Mouse (Mus musculus) lung, embryonic 14.5 days (tissue): ENCODE results near the gene Lrba. TPM values are rescaled to one million over a fixed set of nuclear protein-coding genes. Genes with fewer than 3 reads are reported as not detected.

ENCODE experiments used
- ATAC-seq: fragments of 200-750 bp; cut with Nextera tagmentation; 2 replicates; pipeline ENCODE4 v1.8.0; 2017; ENCODE audit warnings: mild to moderate bottlenecking, moderate TSS enrichment, moderate library complexity; ENCODE audit not compliant: insufficient read depth
- DNase-seq: peaks from one replicate; pipeline ENCODE4 v3.0.0-alpha.2; 2015
- H3K27ac ChIP-seq: fragments of 300-500 bp; sonication (generic); 2 replicates; pipeline ENCODE4 v1.5.1; 2014; ENCODE audit warnings: low read depth, mild to moderate bottlenecking, moderate library complexity
- H3K27me3 ChIP-seq: fragments of 300-500 bp; sonication (generic); 2 replicates; pipeline ENCODE4 v1.6.1; 2014; ENCODE audit warnings: low read length, control low read depth; ENCODE audit not compliant: insufficient read depth
- H3K36me3 ChIP-seq: fragments of 300-500 bp; sonication (generic); 2 replicates; pipeline ENCODE4 v1.6.1; 2014; ENCODE audit warnings: control low read depth; ENCODE audit not compliant: insufficient read depth
- H3K4me1 ChIP-seq: fragments of 300-500 bp; sonication (generic); 2 replicates; pipeline ENCODE4 v1.6.1; 2014; ENCODE audit warnings: antibody characterized with exemption, control low read depth; ENCODE audit not compliant: insufficient read depth
- H3K4me2 ChIP-seq: fragments of 300-500 bp; sonication (generic); 2 replicates; pipeline ENCODE4 v1.6.1; 2014; ENCODE audit warnings: mild to moderate bottlenecking
- H3K4me3 ChIP-seq: fragments of 300-500 bp; sonication (generic); 2 replicates; pipeline ENCODE4 v1.5.1; 2014; ENCODE audit warnings: low read depth, low read length
- H3K9ac ChIP-seq: fragments of 300-500 bp; sonication (generic); 2 replicates; pipeline ENCODE4 v1.6.1; 2014
- H3K9me3 ChIP-seq: fragments of 300-500 bp; sonication (generic); 2 replicates; pipeline ENCODE4 v1.6.1; 2016; ENCODE audit warnings: low read depth, low read length, control low read depth
- CTCF ChIP-seq: IDR thresholded peaks from 2 replicates; pipeline ENCODE4 v1.5.1; 2016; ENCODE audit warnings: antibody characterized with exemption, low read depth
- WGBS: fragments of 180-500 bp; shearing (Covaris S2); extraction: QIAGEN DNeasy Blood & Tissue Kit; methylation state at CpG from one replicate; pipeline ENCODE4 v1.1.7; 2014; 5-methylcytosine and 5-hydroxymethylcytosine counted together
- polyA plus RNA-seq: library from polyadenylated mRNA; unstranded; fragments of >200 nt; fragmentation: Nextera tagmentation; extraction: Ambion mirVana; gene quantifications from 2 replicates; pipeline ENCODE4 v1.2.1, GENCODE M21; 2014

Gene Lrba
- polyA plus RNA-seq, 1 experiment from 2014 or later, result 5.5 TPM

DNA sequence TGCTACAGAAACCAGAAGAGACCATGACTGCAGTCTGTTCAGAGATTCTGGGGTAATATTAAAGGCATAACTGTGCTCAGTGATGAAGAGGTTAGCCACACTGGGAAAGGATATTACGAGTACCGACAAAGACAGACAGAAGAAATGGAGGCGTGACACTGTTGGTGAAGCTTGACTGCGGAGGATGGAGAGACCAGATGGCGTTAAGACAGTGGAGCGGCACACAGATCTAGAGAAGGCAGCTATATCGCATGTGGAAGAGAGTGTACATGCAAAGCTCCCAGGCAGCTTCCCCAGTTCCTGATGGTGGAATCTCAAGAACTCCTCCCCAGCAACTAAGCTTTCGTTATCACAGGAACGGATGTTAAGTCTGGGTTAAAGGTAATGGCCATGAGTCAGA, 579.8 kb downstream of the Lrba start:
- ATAC-seq, result no peak
- no peak for DNase-seq
- Histone ChIP-seq H3K4me3 (no peak overlapping the region), H3K4me1 (no peaks in the 10 kb centered on the region), H3K4me2 (no peak overlapping the region), H3K9me3 (no peaks in the 10 kb centered on the region), H3K9ac (no peak overlapping the region), H3K36me3 (no peaks in the 10 kb centered on the region), H3K27me3 (no peaks in the 10 kb centered on the region), H3K27ac (no peak overlapping the region)
- WGBS, result 85% methylated on average over 9 of the region's 9 CpGs
- TF ChIP-seq CTCF, result no peak

DNA sequence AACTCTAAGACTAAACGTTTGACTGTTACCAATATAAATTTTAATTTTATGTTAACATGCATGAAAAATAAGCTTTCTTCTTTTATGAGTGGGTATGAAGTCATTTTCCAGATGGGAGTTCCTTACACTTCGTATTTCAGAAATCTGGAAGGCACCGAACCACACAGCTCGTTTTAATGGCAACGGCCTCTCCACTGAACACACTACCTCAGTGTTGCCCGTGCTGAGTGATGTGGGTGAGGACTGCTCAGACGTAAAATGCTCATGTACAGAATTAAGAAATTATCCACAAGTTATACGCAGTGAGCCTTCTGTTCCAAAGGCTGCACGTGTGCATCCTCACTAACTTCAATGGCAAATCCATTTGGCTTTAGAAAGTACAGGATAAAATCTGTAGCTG, 582.4 kb downstream of the Lrba start:
- WGBS, result 88% methylated on average over 9 of the region's 9 CpGs
- Histone ChIP-seq H3K27me3 (no peaks in the 10 kb centered on the region), H3K9ac (no peak overlapping the region), H3K9me3 (no peaks in the 10 kb centered on the region), H3K4me2 (no peak overlapping the region), H3K36me3 (no peaks in the 10 kb centered on the region), H3K27ac (no peak overlapping the region), H3K4me1 (no peaks in the 10 kb centered on the region), H3K4me3 (no peak overlapping the region)
- TF ChIP-seq CTCF, result no peak
- ATAC-seq (no peak), DNase-seq (no peak)

DNA sequence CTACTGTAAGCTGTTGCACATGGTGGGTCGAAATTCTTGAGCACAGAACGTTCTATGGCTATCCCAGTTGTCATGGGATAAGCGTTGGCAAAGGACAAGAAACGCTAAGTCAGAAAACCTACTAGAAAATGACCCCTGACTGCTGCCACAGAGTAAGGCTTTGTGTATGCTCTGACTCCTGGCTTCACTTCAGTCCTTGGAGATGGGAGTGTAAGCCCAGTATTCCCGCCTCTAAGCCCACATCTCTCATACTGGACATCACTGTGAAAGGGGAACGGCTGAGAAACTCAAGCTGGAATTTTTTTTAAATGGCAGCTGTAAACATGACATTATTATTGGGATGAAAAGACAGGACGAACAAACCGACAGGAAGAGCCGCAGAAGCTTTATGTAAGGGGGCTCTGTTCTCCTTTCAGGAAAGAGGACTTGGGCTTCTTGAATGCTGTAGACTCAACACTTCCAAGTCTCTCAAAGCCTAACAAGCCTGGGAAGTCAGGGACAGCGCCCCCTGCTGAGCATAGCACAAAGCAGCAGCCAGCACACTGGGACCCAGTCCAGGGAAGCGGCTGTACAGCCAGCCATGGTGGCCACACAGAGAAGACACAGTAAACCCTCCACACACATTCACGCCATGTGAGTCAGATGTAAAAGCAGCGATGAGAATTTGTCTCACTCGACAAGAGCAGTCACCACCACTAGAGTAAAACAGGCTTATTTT, 583.4 kb downstream of the Lrba start:
- Histone ChIP-seq H3K9me3 (no peaks in the 10 kb centered on the region), H3K4me2 (no peak overlapping the region), H3K27ac (no peak overlapping the region), H3K36me3 (no peaks in the 10 kb centered on the region), H3K4me1 (no peaks in the 10 kb centered on the region), H3K27me3 (no peaks in the 10 kb centered on the region), H3K9ac (no peak overlapping the region), H3K4me3 (no peak overlapping the region)
- DNase-seq, result peak; percentile 65
- no peak for ATAC-seq
- WGBS, result 69% methylated on average over 14 of the region's 14 CpGs
- TF ChIP-seq CTCF, result peak; percentile 64

DNA sequence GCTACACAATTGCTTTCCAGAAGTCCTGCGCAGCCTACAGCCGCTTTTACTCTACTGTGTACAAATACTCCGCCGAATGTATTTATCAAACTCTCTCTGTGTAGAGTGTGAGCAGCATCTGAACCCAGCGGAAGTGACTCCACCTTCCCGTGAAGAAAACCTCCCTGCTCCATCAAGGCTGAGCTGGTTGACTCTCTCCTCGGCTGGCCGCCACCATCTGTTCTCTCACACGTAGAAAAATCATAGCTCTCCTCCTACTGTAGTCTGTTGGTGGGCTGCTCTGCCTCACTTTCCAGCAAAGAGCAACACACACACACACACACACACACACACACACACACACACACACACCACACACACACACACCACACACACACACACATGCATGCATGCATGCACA, 584.7 kb downstream of the Lrba start:
- Histone ChIP-seq H3K4me1 (no peaks in the 10 kb centered on the region), H3K27me3 (no peaks in the 10 kb centered on the region), H3K27ac (peak overlapping the region; percentile 55), H3K36me3 (no peaks in the 10 kb centered on the region), H3K4me3 (no peak overlapping the region), H3K4me2 (no peak overlapping the region), H3K9me3 (no peaks in the 10 kb centered on the region), H3K9ac (no peak overlapping the region)
- ATAC-seq (peak; percentile 15; the same call in 1 of the 2 replicates), DNase-seq (peak; percentile 41)
- no peak for TF ChIP-seq CTCF
- 61% methylated on average over 9 of the region's 9 CpGs for WGBS

DNA sequence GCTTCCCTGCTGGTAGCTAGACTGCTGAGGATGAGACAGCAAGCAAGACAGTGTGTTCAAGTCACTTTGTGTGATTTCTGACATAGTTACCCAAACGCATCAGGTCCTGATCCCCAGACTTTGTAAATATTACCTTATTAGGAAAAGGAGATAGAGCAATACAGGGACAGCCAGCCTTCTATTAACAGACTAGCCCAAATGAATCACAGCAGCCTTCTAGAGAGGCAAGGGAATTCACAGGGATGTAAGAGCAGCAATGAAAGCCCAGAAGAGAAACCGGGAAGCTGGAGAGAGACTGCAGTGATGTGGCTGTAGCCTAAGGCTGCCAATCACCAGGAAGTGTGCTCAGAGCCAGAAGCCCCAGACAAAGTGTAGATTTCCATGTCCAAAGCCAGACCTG, 585.2 kb downstream of the Lrba start:
- no peaks in the 10 kb centered on the region for H3K9me3 ChIP-seq
- no peak overlapping the region for H3K4me2 ChIP-seq
- DNase-seq (peak; percentile 33), ATAC-seq (peak; percentile 31; the same call in 1 of the 2 replicates)
- no peaks in the 10 kb centered on the region for H3K4me1 ChIP-seq
- H3K4me3 ChIP-seq, result no peak overlapping the region
- H3K36me3 ChIP-seq, result no peaks in the 10 kb centered on the region
- WGBS, result 36% methylated on average over 2 of the region's 2 CpGs
- peak overlapping the region; percentile 55 for H3K27ac ChIP-seq
- no peak for TF ChIP-seq CTCF
- no peaks in the 10 kb centered on the region for H3K27me3 ChIP-seq
- H3K9ac ChIP-seq, result no peak overlapping the region

DNA sequence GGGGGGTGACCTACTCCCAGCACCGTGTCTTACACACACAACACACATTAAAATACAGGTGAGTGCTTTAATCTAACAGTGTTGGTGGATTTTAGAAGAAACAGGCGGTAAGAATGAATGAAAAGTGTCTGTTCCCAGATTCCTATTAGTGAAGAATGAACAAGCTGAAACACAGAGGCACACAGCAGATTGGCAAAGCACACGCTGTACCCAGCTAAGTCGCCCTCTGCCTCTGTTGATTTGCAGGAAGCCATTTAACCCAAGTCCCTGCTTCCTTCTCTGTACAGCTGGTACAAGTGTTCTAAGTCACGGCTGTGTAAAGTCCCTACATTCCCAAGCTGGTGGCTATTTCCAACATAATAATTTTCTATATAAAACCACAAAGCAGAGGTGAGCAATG, 586.4 kb downstream of the Lrba start:
- Histone ChIP-seq H3K36me3 (no peaks in the 10 kb centered on the region), H3K27me3 (no peaks in the 10 kb centered on the region), H3K27ac (no peak overlapping the region), H3K9me3 (no peaks in the 10 kb centered on the region), H3K4me3 (no peak overlapping the region), H3K4me2 (no peak overlapping the region), H3K9ac (no peak overlapping the region), H3K4me1 (no peaks in the 10 kb centered on the region)
- TF ChIP-seq CTCF, result no peak
- no peak for DNase-seq
- 85% methylated on average over 5 of the region's 5 CpGs for WGBS
- ATAC-seq, result no peak

DNA sequence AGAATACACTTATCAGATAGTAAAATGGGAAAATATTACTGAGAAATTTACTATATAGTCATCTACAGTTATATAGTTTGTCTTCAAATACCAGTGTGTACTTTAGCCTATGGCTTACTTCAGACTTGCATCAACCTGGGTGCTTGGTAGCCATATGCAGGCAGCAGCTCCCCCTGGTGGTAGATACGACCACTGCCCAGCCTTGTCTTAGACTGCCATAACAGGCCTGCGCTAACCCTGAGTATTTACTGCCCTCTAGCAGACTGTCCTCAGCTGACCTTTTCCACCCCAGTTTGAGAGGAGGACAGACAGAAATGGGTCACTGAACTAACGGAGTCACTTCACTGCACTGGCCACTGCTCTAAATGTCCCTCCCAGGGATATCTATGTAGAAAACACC, 588.2 kb downstream of the Lrba start:
- peak; percentile 94 for TF ChIP-seq CTCF
- DNase-seq (peak; percentile 93), ATAC-seq (peak; percentile 88)
- H3K4me3 ChIP-seq, result no peak overlapping the region
- 18% methylated on average over 3 of the region's 3 CpGs for WGBS
- H3K36me3 ChIP-seq, result no peaks in the 10 kb centered on the region
- H3K9me3 ChIP-seq, result no peaks in the 10 kb centered on the region
- H3K27me3 ChIP-seq, result no peaks in the 10 kb centered on the region
- H3K4me1 ChIP-seq, result no peaks in the 10 kb centered on the region
- H3K27ac ChIP-seq, result no peak overlapping the region
- no peak overlapping the region for H3K9ac ChIP-seq
- no peak overlapping the region for H3K4me2 ChIP-seq
